Mouse (Mus musculus): Measurements from ENCODE around the gene Bpnt1.
A peak's percentile ranks its signal among the peaks of the same experiment; 100 is the strongest.
"Not testable (repeated sequence)": the region's sequence is repeated elsewhere in the genome, so short reads cannot be mapped to it uniquely, and the experiment has no call there.

Bpnt1 gene

GRCm38 (mm10) chr1:185331983-185332430 lies at the start of gene Bpnt1:
Gene Bpnt1 (plus strand): TSS chr1:185332149.
- DNase-seq = peak; percentile 90

GRCm38 (mm10) chr1:185282846-185283245 lies 49.1 kb upstream of the Bpnt1 start:
- DNase-seq = peak; percentile 69

- peak; percentile 22 for DNase-seq
Observed at GRCm38 (mm10) chr1:185283247-185283646, 48.7 kb upstream of the Bpnt1 start.

DNA sequence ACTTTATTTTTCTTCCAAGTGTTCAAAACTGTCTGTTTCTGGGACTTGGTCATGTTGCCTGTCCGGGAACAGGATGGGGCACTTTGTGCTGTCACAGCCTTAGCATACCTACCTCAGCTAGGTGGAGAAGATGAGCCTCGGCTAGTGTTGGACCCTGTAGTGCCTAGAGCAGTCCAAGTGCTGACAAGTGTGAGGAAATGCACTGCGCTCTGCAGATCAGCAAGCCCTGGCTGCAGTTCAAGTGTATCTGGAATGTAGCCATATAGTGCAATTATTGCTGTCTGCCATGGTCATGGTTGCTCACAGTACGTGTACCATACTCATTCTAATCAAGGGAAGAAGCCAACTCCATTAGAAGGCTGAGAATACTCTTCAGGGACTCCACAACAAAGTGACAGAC lies 47.2 kb upstream of the Bpnt1 start:
- peak; percentile 54 for DNase-seq

GRCm38 (mm10) chr1:185285171-185285570 lies 46.8 kb upstream of the Bpnt1 start:
- DNase-seq = peak; percentile 56

DNA sequence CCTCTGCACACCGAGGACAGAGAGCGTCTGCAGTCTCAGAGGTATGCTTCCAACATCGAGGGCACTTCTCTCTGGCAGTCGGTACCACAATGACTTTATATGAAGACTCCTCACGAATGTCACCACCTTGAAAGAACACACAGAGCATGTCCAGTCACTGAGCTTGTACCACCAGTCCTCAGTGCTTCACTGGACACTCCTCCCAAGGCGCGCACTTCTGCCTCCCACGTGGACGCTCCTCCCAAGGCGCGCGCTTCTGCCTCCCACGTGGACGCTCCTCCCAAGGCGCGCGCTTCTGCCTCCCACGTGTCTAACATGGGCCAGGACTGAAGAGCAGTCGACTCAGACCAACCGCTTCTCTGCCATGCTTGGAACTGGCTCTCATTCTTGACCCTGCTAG lies 44.9 kb upstream of the Bpnt1 start:
- no peak for DNase-seq

- no peak for DNase-seq
Observed at GRCm38 (mm10) chr1:185289231-185289630, 42.7 kb upstream of the Bpnt1 start.

- no peak for DNase-seq
Observed at GRCm38 (mm10) chr1:185291336-185291735, 40.6 kb upstream of the Bpnt1 start.

- peak; percentile 23 for DNase-seq
Observed at GRCm38 (mm10) chr1:185292646-185293360, 39.1 kb upstream of the Bpnt1 start.

DNA sequence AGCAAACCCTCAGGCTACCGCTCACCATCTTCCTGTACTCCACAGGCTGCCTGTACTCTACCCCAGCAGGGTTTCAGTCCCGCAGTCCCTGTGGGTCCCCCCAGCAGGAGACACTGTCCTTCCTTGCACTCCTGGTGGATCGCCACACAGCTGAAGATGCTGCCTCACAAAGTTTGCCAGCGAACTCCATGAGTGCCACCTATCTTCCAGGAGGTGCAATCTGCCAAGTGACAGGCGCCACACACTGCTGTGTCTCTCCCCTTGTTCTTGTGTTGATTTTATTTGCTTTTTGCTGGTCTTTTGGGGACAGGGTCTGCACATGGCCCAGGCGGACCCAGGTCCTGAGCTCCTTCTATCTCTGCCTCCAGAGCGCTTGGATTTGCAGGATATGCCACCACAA lies 35.1 kb upstream of the Bpnt1 start:
- DNase-seq = no peak

DNA sequence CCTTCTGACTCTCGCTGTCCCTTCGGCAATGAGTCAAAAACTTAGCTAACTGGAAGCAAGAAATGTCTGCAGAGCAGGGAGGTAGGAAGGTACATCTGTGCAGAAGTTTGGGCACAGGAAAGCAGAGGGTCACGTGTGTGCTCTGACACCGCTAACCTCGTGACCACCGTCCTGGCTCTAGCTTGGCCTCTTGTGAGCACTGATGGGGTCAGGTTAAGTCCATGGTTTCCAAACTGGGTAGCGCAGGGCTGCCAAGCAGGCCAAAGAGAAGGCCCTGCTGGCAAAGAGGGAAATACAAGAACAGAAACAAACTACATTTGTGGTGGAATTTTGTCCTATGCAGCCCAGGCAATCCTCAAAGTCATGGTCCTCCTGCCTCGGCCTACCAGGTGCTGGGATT lies 33.5 kb upstream of the Bpnt1 start:
- DNase-seq = no peak

GRCm38 (mm10) chr1:185302816-185303215 lies 29.1 kb upstream of the Bpnt1 start:
- DNase-seq = no peak

- DNase-seq = no peak
Observed at GRCm38 (mm10) chr1:185306836-185307235, 25.1 kb upstream of the Bpnt1 start.

DNA sequence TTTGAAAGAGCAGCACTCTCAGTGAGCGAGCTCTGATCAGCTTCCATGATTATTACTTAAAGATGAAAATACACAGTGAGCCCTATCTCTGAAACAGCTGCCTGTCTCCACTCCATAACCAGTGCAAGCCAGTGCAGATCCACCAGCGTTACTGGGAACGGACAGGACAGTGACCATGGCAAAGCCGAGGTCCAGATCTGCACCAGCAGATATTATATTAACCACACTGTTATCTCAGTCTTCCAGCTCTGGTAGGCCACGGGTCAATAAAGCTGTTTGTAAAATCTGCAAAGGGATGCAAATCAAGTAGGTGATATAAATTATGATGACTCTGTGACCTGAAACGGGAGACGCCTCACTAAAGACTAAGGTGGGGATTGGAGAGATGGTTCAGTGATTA lies 24.3 kb upstream of the Bpnt1 start:
- DNase-seq = no peak

DNA sequence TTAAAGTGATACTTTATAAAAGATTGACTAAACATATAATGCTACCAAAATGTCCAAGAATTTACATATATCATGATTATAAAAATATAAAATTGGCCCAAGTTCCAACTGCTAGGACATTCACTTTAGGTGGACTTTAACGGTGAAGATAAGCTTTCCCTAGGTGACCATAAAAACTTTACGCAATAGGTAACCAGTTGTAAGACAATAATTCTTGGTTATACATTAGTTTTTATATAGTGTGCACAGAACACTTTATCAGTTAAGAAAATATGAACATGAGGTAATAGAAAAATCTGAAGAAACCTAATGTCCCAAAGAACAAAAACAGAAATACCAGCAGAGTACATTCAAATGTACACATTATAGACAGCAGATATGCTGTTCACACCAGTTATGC lies 23.6 kb upstream of the Bpnt1 start:
- DNase-seq = no peak

- no peak for DNase-seq
Observed at GRCm38 (mm10) chr1:185308908-185309307, 23.0 kb upstream of the Bpnt1 start.

DNA sequence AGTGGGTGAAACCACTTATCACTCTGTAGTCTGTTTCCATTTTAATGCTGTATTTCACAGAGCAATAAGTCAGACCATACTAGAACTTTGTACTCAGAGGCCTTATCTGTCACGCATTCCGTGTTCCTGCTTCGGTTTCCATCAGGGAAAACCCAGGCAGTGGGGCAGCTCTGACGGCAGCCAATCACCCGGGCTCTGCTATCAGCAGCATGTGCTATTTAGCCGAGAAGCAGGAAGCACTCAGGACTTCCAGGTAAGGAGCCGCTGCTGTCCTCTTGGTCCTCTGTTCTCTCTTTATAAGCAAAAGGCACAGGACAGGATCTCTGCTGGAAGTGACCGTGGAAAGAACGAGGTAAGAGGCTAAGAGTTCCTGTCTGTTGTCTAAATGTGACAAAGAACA lies 20.0 kb upstream of the Bpnt1 start:
- no peak for DNase-seq

GRCm38 (mm10) chr1:185314546-185314945 lies 17.4 kb upstream of the Bpnt1 start:
- DNase-seq = no peak

- DNase-seq = peak; percentile 55
Observed at GRCm38 (mm10) chr1:185315846-185316568, 15.9 kb upstream of the Bpnt1 start.

- not testable (repeated sequence) for DNase-seq
Observed at GRCm38 (mm10) chr1:185327754-185328345, 4.1 kb upstream of the Bpnt1 start.

DNA sequence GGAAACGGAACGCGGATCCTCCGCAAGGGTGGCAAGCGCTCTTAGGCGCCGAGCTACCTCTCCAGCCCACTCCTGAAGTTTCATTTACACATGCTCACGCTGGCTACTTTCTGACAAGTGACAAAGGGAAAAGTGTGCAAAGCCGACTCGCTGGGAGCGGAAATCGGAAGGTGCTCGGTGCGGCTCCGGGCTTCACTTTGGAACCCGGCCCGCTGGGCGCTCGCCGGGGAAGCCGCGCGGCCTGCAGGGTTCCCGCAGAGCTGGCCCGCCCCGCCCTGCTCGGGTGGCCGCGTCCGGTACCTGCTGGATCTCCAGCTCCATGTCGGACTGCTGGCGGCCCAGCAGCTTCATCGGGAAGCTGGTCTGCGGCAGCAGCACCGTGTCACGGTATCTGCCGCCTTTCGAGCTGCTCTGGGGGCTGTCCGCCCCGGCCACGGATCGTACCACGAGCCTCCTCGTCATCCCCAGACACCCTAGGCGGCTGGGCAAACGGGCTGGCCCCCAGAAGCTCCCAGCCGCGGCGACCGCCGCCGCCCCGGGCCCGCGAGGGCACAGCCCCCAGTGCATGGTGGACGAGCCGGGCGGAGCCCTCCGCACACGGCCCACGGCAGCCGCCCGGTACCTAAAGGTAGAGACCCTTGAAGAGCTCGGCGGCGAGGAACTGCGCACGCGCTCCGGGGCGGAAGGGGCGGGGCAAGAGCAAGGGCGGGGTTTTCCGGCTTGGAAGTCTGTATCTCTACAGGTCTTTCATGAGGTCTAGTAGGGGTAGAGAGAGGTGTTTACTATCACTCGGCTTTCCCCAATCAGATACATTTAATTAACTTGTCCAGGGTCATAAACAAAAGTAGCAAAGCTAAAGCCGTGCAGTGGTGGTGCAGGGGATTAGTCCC lies 3.0 kb upstream of the Bpnt1 start, which contains the start of gene Iars2:
Iars2 (minus strand) TSS at position 676 of the 890 bp plus-strand sequence.
- DNase-seq = peak; percentile 93

DNA sequence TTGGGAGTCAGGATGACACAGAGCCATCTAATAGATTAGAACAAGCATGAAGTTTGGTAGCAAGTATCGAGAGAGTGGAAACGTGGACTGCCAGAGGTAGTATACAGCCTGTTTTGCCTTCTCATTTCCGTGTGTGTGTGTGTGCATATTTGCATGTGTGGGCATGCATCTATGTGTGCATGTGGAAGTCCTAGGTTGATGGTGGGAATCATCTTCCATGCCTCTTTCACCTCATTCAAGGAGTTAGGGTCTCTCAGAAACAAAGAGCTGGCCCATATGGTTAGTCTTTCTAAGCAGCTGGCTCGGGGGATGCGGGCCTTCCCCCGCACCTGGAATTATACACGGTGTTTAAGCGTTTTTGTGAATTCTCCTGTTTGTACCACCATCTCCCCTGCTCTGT lies 2.1 kb upstream of the Bpnt1 start:
- no peak for DNase-seq

DNA sequence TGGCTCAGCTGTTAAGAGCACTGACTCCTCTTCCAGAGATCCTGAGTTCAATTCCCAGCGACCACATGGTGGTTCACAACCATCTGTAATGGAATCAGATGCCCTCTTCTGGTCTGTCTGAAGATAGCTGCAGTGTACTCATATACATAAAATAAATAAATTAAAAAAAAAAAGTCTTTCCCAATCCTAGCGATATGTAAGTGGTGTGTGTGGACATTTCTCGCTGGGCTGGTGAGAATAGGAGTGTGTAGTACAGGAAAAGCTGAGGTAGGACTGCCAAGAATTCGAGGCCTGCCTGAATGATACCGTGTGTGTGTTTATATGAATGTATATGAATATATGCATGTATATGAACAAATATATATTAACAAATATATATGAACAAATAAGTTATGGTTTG lies 585 bp upstream of the Bpnt1 start:
- DNase-seq = no peak

All from kidney, adult 9 months (tissue).